Mouse (Mus musculus) testis, postnatal 10 days (tissue): ENCODE measurements around the gene Hjurp.

ENCODE experiments used
- DNase-seq: peaks from one replicate; pipeline ENCODE4 v3.0.0; 2021; ENCODE audit warnings: low spot score

Gene Hjurp

DNA sequence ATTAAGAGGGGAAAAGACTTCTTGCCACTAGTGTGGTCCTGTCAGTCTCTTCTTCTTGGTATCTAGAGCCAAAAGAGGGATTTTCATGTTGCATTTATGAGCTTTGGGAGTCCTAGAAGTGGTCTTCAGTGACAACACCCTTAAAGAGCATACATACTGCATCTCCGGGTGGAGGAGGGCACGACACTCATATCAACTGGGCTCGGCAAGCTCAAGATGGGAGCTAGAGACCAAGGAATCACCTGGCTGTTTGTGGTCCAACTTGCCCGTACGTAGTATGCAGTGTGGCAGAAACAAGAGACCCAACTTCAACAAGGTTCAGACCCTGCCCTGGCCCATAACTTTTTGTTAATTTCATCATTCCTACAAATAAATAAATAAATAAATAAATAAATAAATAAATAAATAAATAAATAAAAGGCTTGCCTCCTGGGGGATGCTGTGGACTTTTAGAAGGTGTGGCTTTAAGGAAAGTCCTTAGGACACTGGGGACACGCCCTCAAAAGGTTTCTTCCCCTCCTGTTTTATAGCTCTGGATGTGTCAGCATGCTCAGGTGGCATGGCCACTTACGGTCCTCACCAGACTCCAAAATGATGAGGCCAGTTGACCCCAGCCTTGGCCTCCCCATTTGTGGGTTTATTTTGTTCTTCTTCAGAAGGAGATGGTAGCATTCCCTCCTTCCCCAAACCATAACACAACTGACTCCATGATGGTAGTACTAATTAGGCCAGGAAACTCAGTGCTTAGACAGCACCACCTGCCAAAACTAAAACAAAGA is 20.2 kb upstream of the Hjurp start:
- no peak for DNase-seq

DNA sequence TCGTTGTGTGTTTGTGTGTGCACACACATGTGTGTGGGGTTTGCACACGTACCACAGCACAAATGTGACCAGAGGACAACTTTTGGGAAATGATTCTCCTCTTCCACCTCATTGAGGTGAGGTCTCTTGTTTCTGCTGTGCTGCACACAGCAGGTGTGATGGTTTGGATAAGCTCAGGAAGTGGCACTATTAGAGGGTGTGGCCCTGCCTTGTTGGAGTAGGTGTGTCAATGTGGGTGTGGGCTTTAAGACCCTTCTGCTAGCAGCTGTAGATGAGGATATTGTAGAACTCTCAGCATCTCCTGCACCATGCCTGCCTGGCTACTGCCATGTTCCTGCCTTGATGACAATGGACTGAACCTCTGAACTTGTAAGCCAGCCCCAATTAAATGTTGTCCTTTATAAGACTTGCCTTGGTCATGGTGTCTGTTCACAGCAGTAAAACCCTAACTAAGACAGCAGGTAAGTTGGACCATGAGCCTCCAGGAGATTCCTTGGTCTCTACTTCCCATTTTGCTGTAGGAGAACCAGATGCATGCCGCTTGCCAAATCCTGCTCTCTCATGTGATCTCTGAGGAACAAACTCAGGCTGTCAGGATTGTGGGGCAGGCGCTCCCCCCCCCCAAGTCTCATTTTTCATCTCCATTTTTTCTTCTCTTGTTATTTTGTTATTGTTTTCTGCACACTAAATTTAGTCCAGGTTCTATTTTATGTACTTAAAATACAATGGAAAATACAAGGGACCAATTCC is 18.9 kb upstream of the Hjurp start:
- no peak for DNase-seq

DNA sequence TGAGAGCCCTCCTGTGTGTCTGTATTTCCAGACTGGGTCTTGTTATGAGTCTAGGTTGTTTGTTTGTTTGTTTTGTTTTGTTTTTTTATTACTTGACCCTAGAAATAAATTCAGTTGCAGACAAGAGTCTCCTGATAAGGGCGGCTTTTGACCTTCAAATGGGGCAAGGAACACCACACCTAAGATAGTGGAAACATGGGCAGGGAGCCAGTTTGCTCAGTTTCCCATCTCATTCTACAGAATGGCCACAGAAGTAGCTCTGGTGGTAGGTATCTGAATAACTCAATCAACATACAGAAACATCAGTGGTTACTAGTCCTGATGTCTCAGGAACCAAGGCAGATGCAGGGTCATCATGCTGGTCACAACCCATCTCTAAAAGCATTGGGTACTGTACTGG is 17.2 kb upstream of the Hjurp start:
- no peak for DNase-seq

DNA sequence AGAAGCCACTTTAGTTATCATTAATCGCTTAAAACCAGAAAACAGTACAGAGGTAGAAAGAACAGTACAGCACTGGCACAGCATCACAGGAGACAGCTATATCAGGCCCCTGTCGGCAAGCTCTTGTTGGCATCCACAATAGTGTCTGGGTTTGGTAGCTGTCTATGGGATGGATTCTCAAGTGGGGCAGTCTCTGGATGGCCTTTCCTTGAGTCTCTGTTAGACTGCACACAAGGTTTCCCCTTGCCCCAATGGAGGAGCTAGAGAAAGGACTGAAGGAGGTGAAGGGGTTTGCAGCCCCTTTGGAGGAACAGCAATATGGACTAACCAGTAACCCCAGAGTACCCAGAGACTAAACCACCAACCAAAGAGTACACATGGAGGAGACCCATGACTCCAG is 14.6 kb upstream of the Hjurp start:
- DNase-seq, result no peak

DNA sequence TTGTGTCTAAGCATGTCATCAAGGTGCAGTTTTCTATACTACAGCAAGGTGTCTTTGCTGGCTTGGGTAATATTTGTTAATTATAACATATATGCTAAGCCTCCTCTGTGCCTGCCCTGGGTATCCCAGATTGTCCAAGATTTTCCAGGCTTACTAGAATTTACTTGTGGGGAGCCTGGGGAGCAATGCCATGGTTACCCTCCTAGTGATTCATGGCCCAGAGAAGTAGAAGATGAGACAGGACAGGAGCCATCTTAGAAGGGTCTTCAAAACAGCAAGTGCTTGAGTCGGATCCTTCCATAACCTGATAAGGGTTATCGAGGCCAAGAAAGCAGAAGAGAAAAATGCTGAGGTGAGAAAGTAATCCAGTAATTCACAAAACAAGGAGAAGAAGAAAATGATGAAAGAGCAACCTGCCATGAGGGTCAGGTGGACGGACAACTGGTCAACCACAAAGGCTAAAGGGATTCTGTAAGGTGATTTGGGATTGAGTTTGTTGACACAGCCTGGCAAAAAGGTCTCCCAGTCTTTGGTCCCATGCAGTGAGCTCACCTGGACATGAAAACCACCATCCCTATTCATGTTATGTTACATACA is 14.1 kb upstream of the Hjurp start:
- DNase-seq, result no peak

- DNase-seq, result peak; percentile 37
These were observed 13.1 kb upstream of the Hjurp start for GRCm38 (mm10) chr1:88290511-88290910.

DNA sequence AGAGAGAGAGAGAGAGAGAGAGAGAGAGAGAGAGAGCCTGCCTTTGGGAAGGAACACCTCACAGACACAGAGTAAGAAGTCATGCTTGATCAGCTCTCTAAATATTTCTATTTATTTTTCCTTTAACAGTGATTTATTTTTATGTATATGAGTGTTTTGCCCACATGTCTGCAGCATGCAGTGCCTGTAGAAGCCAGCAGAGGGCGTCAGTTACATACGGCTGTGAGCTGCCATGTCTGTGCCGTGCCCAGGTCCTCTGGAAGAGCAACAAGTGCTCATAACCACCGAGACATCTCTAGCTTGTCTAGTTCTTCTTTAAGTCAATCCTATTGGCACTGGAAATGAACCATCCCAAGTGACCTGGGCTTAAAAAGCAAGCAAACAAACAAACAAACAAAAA is 12.5 kb upstream of the Hjurp start:
- DNase-seq, result peak; percentile 90

GRCm38 (mm10) chr1:88289152-88289551 is 11.7 kb upstream of the Hjurp start:
- peak; percentile 38 for DNase-seq

GRCm38 (mm10) chr1:88288789-88289127 is 11.3 kb upstream of the Hjurp start:
- peak; percentile 47 for DNase-seq

DNA sequence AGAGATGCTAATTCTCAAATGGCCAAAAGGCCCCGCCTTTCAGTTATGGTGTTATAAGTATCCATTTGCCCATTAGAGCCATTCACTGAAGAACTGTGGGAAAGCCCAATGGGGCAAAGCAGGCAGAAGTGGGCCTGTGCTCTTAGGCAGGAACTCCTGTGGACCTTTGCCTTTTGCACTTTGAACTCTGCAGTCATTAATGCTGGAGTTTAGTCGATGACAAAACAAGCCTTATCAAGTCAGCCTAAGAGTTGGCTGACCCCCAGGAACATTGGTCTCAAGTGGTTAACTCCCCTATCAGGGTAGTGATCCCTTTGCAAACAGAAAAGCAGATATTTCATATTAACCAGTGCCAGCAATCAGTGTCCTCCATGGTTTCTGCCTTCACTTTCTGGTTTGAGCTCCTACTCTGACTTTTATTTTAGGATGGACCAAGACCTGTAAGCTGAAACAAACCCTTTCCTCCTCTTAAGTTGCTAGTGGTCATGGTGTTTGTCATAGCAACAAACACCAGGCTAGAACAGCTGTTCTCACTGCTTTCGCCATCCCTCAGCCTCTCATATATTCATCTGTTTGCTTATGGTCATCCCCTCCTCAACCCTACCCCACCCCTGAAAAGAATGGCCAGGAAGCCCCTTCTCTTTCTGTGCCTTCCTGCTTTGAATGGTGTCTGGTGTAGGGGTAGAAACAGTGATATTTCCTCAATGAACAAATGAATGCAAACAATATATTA is 10.8 kb upstream of the Hjurp start:
- DNase-seq, result peak; percentile 48

GRCm38 (mm10) chr1:88287697-88287980 is 10.2 kb upstream of the Hjurp start:
- DNase-seq, result peak; percentile 89

DNA sequence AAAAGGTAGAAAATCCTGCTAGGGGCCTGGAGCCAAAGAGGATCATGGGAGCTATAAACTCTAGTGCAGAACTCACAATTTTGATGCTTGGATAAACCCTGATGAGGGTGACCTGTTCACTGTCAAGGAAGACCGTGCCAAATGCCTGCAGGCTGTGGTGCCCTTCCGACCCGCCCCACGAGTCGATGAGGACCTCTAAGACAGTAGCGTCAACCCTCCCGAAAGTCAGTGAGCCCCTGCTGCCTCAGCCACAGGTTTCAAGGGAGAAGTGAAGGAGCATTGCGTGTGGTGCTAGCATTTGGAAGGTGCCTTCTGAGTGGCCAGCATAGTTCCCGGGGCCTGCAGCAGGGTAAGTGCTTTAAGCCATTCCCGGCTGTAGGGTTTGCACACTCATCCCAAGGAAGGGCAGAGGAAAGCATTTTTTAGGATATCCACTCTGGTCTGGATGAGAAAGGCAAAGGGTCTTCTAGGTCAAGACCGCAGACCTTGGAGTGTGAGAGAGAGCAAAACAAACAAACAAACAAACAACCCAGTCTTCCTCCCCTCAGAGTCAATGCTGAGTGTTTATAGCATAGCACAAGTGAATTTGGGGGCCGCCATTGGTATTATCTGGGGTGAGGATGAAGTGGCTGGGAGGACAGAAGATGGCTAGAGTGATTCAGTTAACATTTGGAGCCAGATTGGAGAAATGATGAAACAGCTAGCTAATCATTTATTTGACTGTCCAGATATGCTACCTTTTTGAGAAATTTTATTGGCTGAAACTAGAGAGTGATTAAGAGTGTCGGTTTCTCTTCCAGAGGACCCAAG is 9.7 kb upstream of the Hjurp start:
- DNase-seq, result peak; percentile 58

DNA sequence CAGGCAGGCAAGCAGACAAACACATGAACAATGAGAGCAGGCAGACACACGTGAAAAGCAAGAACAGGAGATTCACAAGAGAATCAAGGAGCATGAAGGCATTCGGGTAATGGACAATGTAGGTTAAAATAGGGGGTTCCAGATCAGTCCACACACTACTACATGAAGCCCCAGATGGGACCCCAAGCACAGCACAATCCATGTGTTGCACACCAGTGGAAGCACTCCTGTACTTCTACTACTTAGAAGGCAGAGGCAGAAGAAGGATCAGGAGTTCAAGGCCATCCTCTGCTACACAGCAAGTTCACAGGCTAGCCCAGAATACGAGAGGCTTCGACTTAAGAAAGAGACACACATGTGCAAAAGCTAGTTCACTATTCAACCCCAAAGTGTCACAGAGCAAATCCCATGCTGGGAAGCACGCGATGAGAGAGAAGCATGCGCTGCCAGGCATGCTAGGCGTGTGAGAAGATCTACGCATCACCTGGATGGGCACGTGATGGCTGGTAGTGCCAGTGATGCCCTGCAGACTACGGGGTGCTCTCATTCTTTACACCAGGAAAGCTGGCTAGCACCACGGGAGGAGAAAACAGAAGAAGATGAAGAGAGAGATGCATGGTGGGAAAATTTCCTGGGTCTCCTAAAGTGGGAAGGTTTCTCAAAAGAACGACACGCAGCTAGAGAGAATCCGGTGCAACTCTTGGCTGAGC is 8.9 kb upstream of the Hjurp start:
- peak; percentile 65 for DNase-seq

- DNase-seq, result peak; percentile 36
These were observed 8.2 kb upstream of the Hjurp start for GRCm38 (mm10) chr1:88285652-88286051.

DNA sequence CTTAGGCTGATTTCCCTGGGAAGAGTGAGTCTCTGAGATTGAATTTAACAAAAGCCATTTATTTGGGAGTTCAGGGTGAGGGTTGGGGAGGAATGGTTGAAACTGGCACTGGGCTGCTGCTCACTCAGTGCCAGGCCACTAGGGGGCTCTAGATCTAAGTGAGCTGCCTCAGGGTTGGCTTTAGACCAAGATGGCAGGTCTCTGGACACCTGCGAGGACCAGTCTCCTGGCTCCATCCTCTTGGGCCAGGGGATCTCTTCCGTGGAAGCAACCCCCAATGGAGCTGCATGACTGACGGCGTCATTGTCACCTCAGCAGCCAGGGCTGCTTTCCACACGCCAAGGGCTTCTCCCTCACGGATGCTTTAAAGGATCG is 7.5 kb upstream of the Hjurp start:
- peak; percentile 75 for DNase-seq

DNA sequence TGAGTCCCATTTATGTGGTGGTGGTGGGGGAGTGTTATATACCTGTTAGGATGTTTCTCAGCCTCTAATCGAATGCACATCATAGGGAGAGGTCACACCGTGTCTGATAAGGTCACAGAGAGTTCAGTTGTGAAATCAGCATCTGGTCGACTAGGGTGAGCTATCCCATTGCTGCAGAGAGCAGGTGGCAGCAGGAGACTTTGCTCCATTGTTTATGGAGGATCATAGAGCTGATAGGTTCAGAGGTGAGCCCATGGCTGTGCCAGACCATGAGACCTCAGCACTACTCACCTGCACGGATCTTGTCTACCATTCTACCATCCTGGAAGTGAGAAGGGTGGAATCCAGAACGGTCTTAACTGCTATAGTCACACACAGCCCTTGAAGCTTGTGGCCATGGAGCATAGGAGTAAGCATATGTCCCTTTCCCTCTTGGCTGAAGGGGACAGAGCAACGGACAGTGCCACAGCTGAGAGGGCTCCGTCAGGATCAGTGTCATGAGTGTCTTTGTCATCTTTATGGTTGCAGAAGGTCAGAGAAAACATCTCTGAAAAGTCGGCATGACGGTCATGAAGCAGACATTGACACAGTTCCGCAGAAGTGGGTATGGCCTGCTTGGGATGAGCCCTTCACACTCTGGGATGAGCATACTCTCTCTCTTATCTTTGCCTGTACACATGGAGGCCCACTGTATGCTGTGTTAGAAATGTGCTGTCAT is 7.0 kb upstream of the Hjurp start:
- DNase-seq, result peak; percentile 51

GRCm38 (mm10) chr1:88283376-88284227 is 6.2 kb upstream of the Hjurp start:
- peak; percentile 55 for DNase-seq

GRCm38 (mm10) chr1:88282301-88282700 is 4.9 kb upstream of the Hjurp start:
- DNase-seq, result peak; percentile 33

- peak; percentile 54 for DNase-seq
These were observed 2.7 kb upstream of the Hjurp start for GRCm38 (mm10) chr1:88280006-88280690.
